Mouse (Mus musculus): ENCODE results near the gene Rnf187. TPM values are rescaled to one million over a fixed set of nuclear protein-coding genes. Genes with fewer than 3 reads are reported as not detected.
A peak's percentile ranks its signal among the peaks of the same experiment; 100 is the strongest.

Rnf187 gene
- polyA plus RNA-seq, 1 experiment from 2014 or later, result 211 TPM

GRCm38 (mm10) chr11:58961364-58962177, 22.9 kb upstream of the Rnf187 start:
- no peak for ATAC-seq (ENCODE audit: insufficient number of reproducible peaks, insufficient read depth, low FRiP score, low read depth)
- H3K4me1 ChIP-seq (ENCODE audit: control insufficient read depth, insufficient read depth, low read length), result peaks cover 16% of the 10 kb centered on the region
- H3K4me3 ChIP-seq (ENCODE audit: low read depth, low read length), result no peak overlapping the region
- 0 out of 2 replicates have a peak, but pooled peaks cover 3% of the 10 kb centered on the region for H3K27me3 ChIP-seq (ENCODE audit: control insufficient read depth, insufficient read depth, low read length)
- H3K4me2 ChIP-seq (replicated peaks; ENCODE audit: low read depth, low read length), result no peak overlapping the region
- 60% methylated on average over 50 of the region's 50 CpGs for WGBS
- H3K27ac ChIP-seq (ENCODE audit: low read length), result no peak overlapping the region
- H3K9me3 ChIP-seq (ENCODE audit: control insufficient read depth, low read depth, low read length), result peaks cover 4% of the 10 kb centered on the region; the same call in 1 of the 2 replicates
- no peak overlapping the region for H3K9ac ChIP-seq (replicated peaks; ENCODE audit: low read depth, low read length)
- peaks cover 4% of the 10 kb centered on the region for H3K36me3 ChIP-seq (ENCODE audit: control insufficient read depth, insufficient read depth, low read length)

DNA sequence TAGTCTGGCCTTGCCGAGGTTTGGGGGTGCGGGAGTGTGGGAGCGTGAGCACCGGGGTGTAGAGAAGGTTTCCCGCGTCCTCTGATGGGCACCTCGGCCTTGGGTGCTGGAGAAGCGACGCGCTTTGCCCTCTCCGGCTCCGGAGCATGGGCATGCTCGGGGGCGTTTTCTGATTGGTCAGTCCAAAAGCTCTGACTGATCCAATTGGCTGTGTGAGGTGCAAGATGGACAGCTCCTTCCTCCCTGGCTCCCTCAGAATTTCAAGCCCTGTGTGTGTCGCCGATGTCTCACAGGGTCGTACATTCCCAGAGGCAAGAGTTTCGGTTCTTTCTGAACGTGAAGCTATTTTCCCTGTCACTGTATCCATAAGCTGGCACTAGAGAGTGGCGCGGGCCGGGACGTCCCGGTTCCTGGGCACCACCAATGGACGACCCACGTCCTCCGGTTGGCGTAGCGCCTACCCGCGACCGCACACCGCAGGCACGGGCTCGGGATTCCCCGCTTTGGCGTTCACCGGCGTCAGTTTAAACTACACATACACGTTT, 21.3 kb upstream of the Rnf187 start:
- Histone ChIP-seq H3K27ac (ENCODE audit: low read length) (no peak overlapping the region), H3K9ac (replicated peaks; ENCODE audit: low read depth, low read length) (peak overlapping the region; percentile 18; the same call in 1 of the 2 replicates)

GRCm38 (mm10) chr11:58959186-58959825, 20.6 kb upstream of the Rnf187 start:
- ATAC-seq (ENCODE audit: insufficient number of reproducible peaks, insufficient read depth, low FRiP score, low read depth), result no peak
- WGBS, result 29% methylated on average over 15 of the region's 15 CpGs
- Histone ChIP-seq H3K4me1 (ENCODE audit: control insufficient read depth, insufficient read depth, low read length) (peaks cover 18% of the 10 kb centered on the region), H3K36me3 (ENCODE audit: control insufficient read depth, insufficient read depth, low read length) (peaks cover 4% of the 10 kb centered on the region), H3K27me3 (ENCODE audit: control insufficient read depth, insufficient read depth, low read length) (0 out of 2 replicates have a peak, but pooled peaks cover 3% of the 10 kb centered on the region), H3K4me2 (replicated peaks; ENCODE audit: low read depth, low read length) (peak overlapping the region; percentile 89), H3K4me3 (ENCODE audit: low read depth, low read length) (peak overlapping the region; percentile 46), H3K9me3 (ENCODE audit: control insufficient read depth, low read depth, low read length) (peaks cover 4% of the 10 kb centered on the region; the same call in 1 of the 2 replicates), H3K9ac (replicated peaks; ENCODE audit: low read depth, low read length) (no peak overlapping the region), H3K27ac (ENCODE audit: low read length) (no peak overlapping the region)

More for the DNA sequence above, 21.3 kb upstream of the Rnf187 start:
- 6% methylated on average over 40 of the region's 40 CpGs for WGBS
- peak; percentile 83 for ATAC-seq (ENCODE audit: insufficient number of reproducible peaks, insufficient read depth, low FRiP score, low read depth)
- Histone ChIP-seq H3K9me3 (ENCODE audit: control insufficient read depth, low read depth, low read length) (peaks cover 4% of the 10 kb centered on the region; the same call in 1 of the 2 replicates), H3K4me1 (ENCODE audit: control insufficient read depth, insufficient read depth, low read length) (peaks cover 18% of the 10 kb centered on the region), H3K27me3 (ENCODE audit: control insufficient read depth, insufficient read depth, low read length) (0 out of 2 replicates have a peak, but pooled peaks cover 3% of the 10 kb centered on the region), H3K36me3 (ENCODE audit: control insufficient read depth, insufficient read depth, low read length) (peaks cover 4% of the 10 kb centered on the region), H3K4me2 (replicated peaks; ENCODE audit: low read depth, low read length) (peak overlapping the region; percentile 89), H3K4me3 (ENCODE audit: low read depth, low read length) (peak overlapping the region; percentile 46)

- Histone ChIP-seq H3K9ac (replicated peaks; ENCODE audit: low read depth, low read length) (no peak overlapping the region), H3K4me2 (replicated peaks; ENCODE audit: low read depth, low read length) (no peak overlapping the region), H3K4me1 (ENCODE audit: control insufficient read depth, insufficient read depth, low read length) (peaks cover 18% of the 10 kb centered on the region), H3K4me3 (ENCODE audit: low read depth, low read length) (no peak overlapping the region), H3K27ac (ENCODE audit: low read length) (no peak overlapping the region; the same call in 1 of the 2 replicates), H3K27me3 (ENCODE audit: control insufficient read depth, insufficient read depth, low read length) (0 out of 2 replicates have a peak, but pooled peaks cover 3% of the 10 kb centered on the region), H3K36me3 (ENCODE audit: control insufficient read depth, insufficient read depth, low read length) (peaks cover 4% of the 10 kb centered on the region), H3K9me3 (ENCODE audit: control insufficient read depth, low read depth, low read length) (peaks cover 4% of the 10 kb centered on the region; the same call in 1 of the 2 replicates)
- no peak for ATAC-seq (ENCODE audit: insufficient number of reproducible peaks, insufficient read depth, low FRiP score, low read depth)
- WGBS, result 86% methylated on average over 6 of the region's 6 CpGs
Observed at GRCm38 (mm10) chr11:58958536-58958935, 19.8 kb upstream of the Rnf187 start.

DNA sequence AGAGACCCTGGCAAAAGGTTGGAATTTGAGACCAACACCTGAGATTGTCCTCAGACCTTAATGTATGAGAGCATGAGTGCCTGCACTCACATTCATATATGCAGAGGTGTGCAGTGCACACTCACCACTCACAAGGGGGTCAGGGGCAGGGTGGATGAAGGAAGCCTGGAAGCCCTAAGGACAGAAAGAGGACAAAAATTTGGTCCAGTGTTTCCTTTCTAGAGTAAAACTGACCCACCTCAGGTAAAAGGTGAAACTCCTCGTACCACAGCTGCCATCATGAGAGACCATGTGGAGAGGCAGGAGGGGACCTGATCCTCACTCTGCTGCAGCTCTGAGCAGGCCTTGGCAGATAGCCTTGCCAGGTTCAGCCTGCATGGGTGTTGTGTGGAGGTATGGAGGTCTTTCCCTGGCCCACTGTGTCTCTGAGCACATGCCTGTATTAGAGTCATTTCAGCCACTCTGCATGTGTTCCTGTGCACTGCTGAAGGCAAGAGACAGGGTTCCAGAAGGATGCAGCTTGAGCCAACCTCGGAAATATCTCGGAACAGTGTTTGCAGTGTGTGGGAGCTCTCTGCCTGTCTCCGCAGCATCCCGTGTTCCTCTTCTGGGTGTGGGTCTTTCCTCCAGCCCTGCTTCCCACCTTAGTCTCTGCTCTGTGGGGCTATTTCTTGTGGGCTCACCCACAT, 18.7 kb upstream of the Rnf187 start:
- Histone ChIP-seq H3K9ac (replicated peaks; ENCODE audit: low read depth, low read length) (no peak overlapping the region), H3K4me1 (ENCODE audit: control insufficient read depth, insufficient read depth, low read length) (peaks cover 18% of the 10 kb centered on the region), H3K9me3 (ENCODE audit: control insufficient read depth, low read depth, low read length) (peaks cover 4% of the 10 kb centered on the region; the same call in 1 of the 2 replicates), H3K36me3 (ENCODE audit: control insufficient read depth, insufficient read depth, low read length) (peaks cover 4% of the 10 kb centered on the region), H3K4me3 (ENCODE audit: low read depth, low read length) (peak overlapping the region; percentile 59; the same call in 1 of the 2 replicates), H3K27ac (ENCODE audit: low read length) (no peak overlapping the region), H3K4me2 (replicated peaks; ENCODE audit: low read depth, low read length) (peak overlapping the region; percentile 57), H3K27me3 (ENCODE audit: control insufficient read depth, insufficient read depth, low read length) (0 out of 2 replicates have a peak, but pooled peaks cover 3% of the 10 kb centered on the region)
- ATAC-seq (ENCODE audit: insufficient number of reproducible peaks, insufficient read depth, low FRiP score, low read depth), result no peak
- 89% methylated on average over 5 of the region's 5 CpGs for WGBS

- Histone ChIP-seq H3K9me3 (ENCODE audit: control insufficient read depth, low read depth, low read length) (no peaks in the 10 kb centered on the region), H3K4me1 (ENCODE audit: control insufficient read depth, insufficient read depth, low read length) (peaks cover 18% of the 10 kb centered on the region), H3K4me3 (ENCODE audit: low read depth, low read length) (peak overlapping the region; percentile 59), H3K27ac (ENCODE audit: low read length) (peak overlapping the region; percentile 97; the same call in 1 of the 2 replicates), H3K4me2 (replicated peaks; ENCODE audit: low read depth, low read length) (peak overlapping the region; percentile 57), H3K9ac (replicated peaks; ENCODE audit: low read depth, low read length) (peak overlapping the region; percentile 94), H3K36me3 (ENCODE audit: control insufficient read depth, insufficient read depth, low read length) (peaks cover 4% of the 10 kb centered on the region), H3K27me3 (ENCODE audit: control insufficient read depth, insufficient read depth, low read length) (no peaks in the 10 kb centered on the region)
- no peak for ATAC-seq (ENCODE audit: insufficient number of reproducible peaks, insufficient read depth, low FRiP score, low read depth)
- 10% methylated on average over 8 of the region's 8 CpGs for WGBS
Observed at GRCm38 (mm10) chr11:58955868-58956257, 17.1 kb upstream of the Rnf187 start.

GRCm38 (mm10) chr11:58955143-58955867, 16.6 kb upstream of the Rnf187 start:
- Histone ChIP-seq H3K9me3 (ENCODE audit: control insufficient read depth, low read depth, low read length) (no peaks in the 10 kb centered on the region), H3K4me3 (ENCODE audit: low read depth, low read length) (peak overlapping the region; percentile 59), H3K4me1 (ENCODE audit: control insufficient read depth, insufficient read depth, low read length) (peaks cover 18% of the 10 kb centered on the region), H3K4me2 (replicated peaks; ENCODE audit: low read depth, low read length) (peak overlapping the region; percentile 57), H3K27ac (ENCODE audit: low read length) (peak overlapping the region; percentile 97), H3K9ac (replicated peaks; ENCODE audit: low read depth, low read length) (peak overlapping the region; percentile 94), H3K27me3 (ENCODE audit: control insufficient read depth, insufficient read depth, low read length) (no peaks in the 10 kb centered on the region), H3K36me3 (ENCODE audit: control insufficient read depth, insufficient read depth, low read length) (peaks cover 4% of the 10 kb centered on the region)
- peak; percentile 5; the same call in 1 of the 2 replicates for ATAC-seq (ENCODE audit: insufficient number of reproducible peaks, insufficient read depth, low FRiP score, low read depth)
- under 1% methylated on average over 20 of the region's 20 CpGs for WGBS

Measured in stomach, embryonic 14.5 days (tissue).